Mouse (Mus musculus) kidney, adult 18-20 months (tissue): ENCODE measurements at regions not wholly inside any gene's neighbourhood (a gene's known extent, or its start where the extent isn't known, plus 50 kb on each side); places are given as distances from the start of the nearest gene placed in this dataset.

Experiments used
- DNase-seq: peaks from one replicate; pipeline ENCODE4 v3.0.0; 2021

DNA sequence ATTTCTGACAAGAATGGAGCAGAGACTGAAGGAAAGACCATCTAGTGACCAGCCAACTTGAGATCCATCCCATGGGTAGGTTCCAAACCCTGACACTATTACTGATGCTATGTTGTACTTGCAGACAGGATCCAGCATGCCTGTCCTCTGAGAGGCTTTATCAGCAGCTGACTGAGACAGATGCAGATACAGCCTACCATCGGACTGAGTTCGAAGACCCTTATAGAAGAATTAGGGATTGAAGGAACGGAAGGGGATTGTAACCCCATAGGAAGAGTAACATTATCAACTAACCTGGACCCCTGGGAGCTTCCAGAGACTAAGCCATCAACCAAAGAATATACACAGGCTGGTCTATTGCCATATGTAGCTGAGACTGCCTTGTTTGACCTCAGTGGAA, 183.1 kb upstream of the Adcy2 start:
- no peak for DNase-seq

DNA sequence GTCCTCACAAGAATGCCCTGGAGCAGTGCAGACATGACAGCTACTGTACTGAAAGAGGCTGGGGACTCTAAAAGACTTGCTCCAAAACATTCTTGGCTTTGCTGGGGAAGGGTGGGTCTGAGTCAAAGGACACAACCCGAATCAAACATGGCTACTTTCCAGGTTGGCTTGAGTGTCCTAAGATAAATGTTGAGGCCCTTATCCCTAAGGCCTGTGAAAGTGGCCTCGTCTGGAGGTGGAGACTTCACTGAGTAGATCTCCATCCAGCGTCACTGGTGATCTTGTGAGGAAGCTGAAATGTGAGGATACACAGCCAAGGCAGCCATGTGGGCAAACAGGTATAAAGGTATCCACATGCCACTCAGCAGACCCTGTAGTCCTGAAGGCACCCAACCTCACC, 191.3 kb upstream of the Adcy2 start:
- DNase-seq: no peak

- no peak for DNase-seq
Observed at GRCm38 (mm10) chr13:69196464-69196871, 197.1 kb upstream of the Adcy2 start.

- DNase-seq: no peak
Observed at GRCm38 (mm10) chr13:69207741-69208568, 208.6 kb upstream of the Adcy2 start.

DNA sequence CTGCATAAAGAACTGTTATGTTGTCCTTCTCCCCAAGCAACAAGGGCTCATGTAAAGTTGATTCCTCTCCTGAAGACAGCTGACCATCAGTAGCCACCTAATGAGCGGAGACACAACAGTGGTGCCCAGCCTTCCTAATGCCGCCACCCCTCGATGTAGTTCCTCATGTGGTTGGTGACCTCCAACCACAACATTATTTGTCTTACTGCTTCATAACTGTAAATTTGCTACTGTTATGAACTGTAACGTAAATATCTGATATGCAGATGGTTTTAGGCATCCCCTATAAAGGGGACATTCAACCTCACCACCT, 209.2 kb upstream of the Adcy2 start:
- no peak for DNase-seq

DNA sequence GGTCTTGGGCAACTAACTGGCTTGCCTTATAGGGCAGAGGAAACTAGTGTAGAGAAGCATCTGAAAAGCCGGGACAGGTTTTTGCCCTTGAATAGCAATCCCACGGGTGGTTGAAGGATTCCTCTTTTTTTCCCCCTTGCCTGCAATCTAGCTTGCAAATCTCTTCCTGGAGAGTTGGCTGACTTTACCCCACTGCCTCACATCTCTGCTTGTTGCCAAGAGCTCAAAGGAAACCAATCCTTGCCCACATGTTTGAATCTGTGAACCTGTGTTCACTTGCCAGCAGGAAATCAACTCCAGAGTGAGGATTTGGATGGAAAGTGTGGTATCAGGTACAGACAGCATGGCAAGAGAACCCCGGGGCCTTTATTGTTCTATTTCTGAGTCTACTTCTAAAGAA, 217.2 kb upstream of the Adcy2 start:
- no peak for DNase-seq

- no peak for DNase-seq
Observed at GRCm38 (mm10) chr13:69220425-69220824, 221.1 kb upstream of the Adcy2 start.

GRCm38 (mm10) chr13:69226538-69226937, 227.2 kb upstream of the Adcy2 start:
- DNase-seq: no peak

GRCm38 (mm10) chr13:69230361-69230943, 231.1 kb upstream of the Adcy2 start:
- DNase-seq: no peak

DNA sequence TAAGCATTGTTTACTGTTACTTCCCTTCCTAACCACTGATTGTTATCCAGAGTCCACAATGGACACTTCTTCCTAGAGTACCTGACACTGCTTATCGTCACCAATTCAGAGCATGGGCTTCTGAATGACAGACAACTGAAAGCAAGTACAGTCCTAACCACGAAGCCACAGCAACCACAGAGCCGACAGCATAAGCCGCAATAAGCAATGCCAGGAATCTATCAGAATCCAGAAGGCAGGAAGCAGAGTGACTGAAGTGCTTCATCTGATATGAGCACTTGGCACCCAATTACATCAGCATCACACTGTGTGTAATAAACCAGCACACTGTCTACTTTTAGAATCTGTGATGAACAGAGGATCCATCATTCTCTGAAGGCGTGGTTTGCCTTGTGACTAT, 237.0 kb upstream of the Adcy2 start:
- DNase-seq: no peak

- no peak for DNase-seq
Observed at GRCm38 (mm10) chr13:69237918-69238317, 238.6 kb upstream of the Adcy2 start.

GRCm38 (mm10) chr13:69239261-69239915, 240.0 kb upstream of the Adcy2 start:
- DNase-seq: no peak

DNA sequence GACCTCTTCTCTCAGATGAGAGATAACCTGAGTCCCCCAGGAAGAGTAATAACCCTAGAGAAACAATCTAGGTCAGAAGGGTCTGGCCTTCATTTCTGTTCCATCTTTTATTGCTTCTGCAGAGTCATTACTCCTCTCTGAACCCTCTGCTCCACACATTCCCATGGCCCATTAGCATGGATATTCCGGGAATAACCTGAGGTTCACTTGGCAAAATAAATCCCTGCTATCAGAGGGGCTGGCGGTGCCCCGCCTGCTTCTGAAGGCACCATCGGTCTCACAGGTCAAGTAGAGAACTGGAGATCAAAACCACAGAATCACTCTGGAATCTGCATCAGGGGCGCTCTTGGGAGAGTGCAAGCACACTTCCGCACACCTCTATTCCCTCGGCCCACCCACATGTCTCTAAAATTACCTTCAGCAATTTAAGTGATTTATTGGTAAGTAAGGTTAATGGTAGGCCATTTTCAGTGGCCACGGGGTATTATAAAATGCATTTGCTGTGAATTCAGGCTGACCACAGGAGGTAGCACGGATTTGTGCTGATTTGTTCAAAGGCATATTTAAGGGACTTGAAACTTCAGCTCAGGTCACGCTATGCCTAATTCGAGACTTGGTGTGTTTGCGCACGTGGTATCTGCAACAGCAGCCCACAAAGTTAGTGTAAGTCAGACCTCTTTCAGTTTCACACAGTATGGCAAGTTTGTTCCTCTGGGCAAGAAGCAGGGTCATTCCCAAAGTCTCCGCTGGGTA, 243.4 kb upstream of the Adcy2 start:
- DNase-seq: no peak

GRCm38 (mm10) chr13:69250334-69251129, 251.2 kb upstream of the Adcy2 start:
- DNase-seq: no peak

DNA sequence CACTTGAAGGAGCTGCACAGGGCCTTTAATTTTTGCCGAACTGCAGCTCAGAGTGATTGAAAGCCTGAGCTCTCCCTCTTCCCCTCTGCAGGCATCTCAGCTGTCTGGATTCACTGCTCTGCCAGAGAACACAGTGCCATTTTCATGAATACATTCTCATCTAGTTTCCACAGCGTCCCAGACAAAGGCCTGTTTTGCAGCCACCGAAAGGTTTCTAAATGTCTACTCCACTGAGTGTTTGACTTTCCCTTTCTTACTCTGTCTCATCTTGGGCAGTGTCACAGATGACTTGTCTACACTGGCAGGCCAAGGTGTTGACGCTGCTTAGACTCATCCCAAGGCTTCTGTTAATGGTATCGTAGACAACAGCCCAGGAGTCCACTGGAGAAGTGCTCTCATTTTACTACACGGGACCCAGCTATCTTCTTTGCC, 251.8 kb upstream of the Adcy2 start:
- DNase-seq: no peak

- no peak for DNase-seq
Observed at GRCm38 (mm10) chr13:69252335-69252734, 253.0 kb upstream of the Adcy2 start.

DNA sequence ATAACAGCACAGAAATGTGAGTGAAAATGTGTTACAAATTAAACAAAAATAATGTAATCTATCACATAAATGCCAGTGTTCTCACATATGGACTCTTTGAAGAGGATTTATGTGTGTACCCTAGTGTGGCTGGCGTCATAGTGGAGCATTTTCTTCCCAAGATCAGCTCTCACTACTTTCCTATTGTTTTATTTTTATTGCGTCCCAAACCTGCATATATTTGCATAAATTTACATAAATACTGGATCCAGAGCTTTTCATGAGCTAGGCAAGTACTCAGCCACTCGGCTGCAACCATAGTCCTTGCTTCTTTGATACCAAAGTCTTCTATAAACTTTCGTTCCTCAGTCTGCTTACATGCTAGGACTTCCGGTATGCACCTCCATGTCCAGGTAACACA, 261.1 kb upstream of the Adcy2 start:
- DNase-seq: no peak

GRCm38 (mm10) chr13:69260972-69261371, 261.6 kb upstream of the Adcy2 start:
- DNase-seq: no peak

DNA sequence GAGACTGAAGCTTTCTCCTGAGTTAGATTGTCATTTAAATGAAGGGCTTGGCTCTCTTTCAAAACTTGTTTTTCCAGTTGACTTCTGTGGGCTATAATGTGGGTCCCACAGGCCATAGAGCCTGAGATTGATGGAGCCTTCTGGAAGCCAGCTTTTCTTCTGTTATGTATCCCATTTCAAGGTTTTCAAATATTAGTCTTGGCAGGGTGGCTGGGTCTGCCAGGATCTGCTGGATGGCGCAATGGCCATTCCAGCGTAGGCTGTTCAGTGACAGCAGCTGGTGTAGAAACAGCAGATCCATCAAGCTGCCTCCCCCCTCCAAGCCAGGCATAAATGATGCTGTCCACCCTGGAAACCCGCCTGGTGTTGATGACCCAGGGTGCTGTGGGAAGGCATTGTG, 264.4 kb upstream of the Adcy2 start:
- no peak for DNase-seq

GRCm38 (mm10) chr13:69266071-69266470, 266.7 kb upstream of the Adcy2 start:
- no peak for DNase-seq

- no peak for DNase-seq
Observed at GRCm38 (mm10) chr13:69272506-69272905, 261.0 kb upstream of the Nsun2 start.

DNA sequence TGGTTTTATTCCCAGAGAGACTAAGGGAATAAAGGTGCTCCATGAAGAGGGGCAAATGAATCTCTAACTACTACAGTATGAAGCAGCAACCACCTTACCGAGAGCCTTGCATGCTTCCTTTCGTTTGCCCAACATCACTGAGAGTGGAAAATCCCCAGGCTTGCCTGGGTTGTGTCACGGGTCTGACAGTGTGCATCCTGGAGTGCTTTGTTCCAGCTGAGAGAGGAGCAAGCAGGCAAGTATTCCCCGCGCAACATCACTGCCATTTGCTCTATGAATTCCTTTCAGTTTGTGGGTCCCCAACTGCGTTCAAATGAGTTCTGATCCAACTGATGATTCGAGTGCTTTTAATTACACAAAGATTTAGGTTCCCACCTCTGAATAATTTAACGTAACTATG, 253.9 kb upstream of the Nsun2 start:
- no peak for DNase-seq

GRCm38 (mm10) chr13:69294483-69294882, 239.1 kb upstream of the Nsun2 start:
- no peak for DNase-seq
